Mouse (Mus musculus) heart, embryonic 10.5 days (tissue): ENCODE data around the gene Mfsd5. TPM values are rescaled to one million over a fixed set of nuclear protein-coding genes. Genes with fewer than 3 reads are reported as not detected.

ENCODE experiments used
- DNase-seq: peaks from one replicate; pipeline ENCODE4 v3.0.0-alpha.2; 2017; ENCODE audit warnings: low spot score
- H3K27ac ChIP-seq: fragments of 300-500 bp; sonication (generic); 2 replicates; pipeline ENCODE4 v1.5.1; 2016; ENCODE audit warnings: mild to moderate bottlenecking
- H3K27me3 ChIP-seq: fragments of 300-500 bp; sonication (generic); 2 replicates; pipeline ENCODE4 v1.6.1; 2016; ENCODE audit warnings: mild to moderate bottlenecking; ENCODE audit not compliant: poor library complexity, insufficient read depth, severe bottlenecking
- H3K36me3 ChIP-seq: fragments of 300-500 bp; sonication (generic); 2 replicates; pipeline ENCODE4 v1.6.1; 2016; ENCODE audit warnings: mild to moderate bottlenecking, moderate library complexity
- H3K4me1 ChIP-seq: fragments of 300-500 bp; sonication (generic); 2 replicates; pipeline ENCODE4 v1.6.1; 2016; ENCODE audit warnings: mild to moderate bottlenecking
- H3K4me3 ChIP-seq: fragments of 300-500 bp; sonication (generic); 2 replicates; pipeline ENCODE4 v1.5.1; 2016; ENCODE audit warnings: mild to moderate bottlenecking, moderate library complexity
- H3K9me3 ChIP-seq: fragments of 300-500 bp; sonication (generic); 2 replicates; pipeline ENCODE4 v1.6.1; 2016; ENCODE audit warnings: mild to moderate bottlenecking, moderate library complexity
- WGBS: fragments of 180-500 bp; shearing (Covaris S2); methylation state at CpG from one replicate; pipeline ENCODE4 v1.1.7; 2016; 5-methylcytosine and 5-hydroxymethylcytosine counted together
- polyA plus RNA-seq: library from polyadenylated mRNA; unstranded; fragments of >200 nt; fragmentation: Nextera tagmentation; extraction: Ambion mirVana; gene quantifications from 2 replicates; pipeline ENCODE4 v1.2.1, GENCODE M21; 2016

The Mfsd5 gene
- polyA plus RNA-seq, 1 experiment from 2014 or later: 63.4 TPM

DNA sequence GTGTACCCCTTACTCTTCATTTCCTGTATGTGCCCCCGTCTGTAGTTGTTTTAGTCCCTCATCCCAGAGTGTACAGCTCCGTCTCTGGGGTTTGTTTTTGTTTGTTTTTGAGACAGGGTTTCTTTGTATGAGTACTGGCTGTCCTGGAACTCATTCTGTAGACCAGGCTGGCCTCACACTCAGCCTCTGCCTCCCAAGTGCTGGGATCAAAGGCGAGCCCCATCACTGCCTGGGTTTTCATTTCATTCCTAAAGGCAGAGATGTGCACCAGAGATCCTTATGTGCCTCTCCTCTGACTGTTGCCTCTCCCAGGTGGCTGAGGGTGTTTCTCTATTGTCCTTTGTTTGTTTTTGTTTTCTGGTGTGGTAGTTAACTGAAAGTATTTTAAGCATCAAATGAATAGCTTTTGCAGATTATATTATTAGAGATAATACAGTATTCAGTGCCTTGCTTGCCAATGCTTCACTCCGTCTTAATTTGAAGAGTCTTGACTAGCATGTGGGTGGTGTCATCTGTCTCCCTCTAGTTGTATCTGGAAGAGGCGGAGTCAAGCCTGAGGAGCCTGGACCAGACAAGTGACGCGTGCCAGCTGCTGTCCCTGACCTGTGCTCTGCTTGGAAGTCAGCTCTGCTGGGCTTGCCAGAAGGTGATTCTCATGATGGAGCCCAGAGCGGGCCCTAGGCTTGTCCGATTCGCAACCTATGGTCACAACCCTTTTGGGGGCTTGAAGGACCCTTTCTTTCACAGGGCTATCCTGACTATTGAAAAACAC lies 31.0 kb downstream of the Mfsd5 start:
- DNase-seq: no peak
- WGBS: 61% methylated on average over 10 of the region's 10 CpGs
- no peaks in the 10 kb centered on the region for H3K9me3 ChIP-seq
- H3K27ac ChIP-seq: no peak overlapping the region
- peaks cover 93% of the 10 kb centered on the region for H3K36me3 ChIP-seq
- H3K27me3 ChIP-seq: no peaks in the 10 kb centered on the region
- no peak overlapping the region for H3K4me3 ChIP-seq
- H3K4me1 ChIP-seq: no peaks in the 10 kb centered on the region

DNA sequence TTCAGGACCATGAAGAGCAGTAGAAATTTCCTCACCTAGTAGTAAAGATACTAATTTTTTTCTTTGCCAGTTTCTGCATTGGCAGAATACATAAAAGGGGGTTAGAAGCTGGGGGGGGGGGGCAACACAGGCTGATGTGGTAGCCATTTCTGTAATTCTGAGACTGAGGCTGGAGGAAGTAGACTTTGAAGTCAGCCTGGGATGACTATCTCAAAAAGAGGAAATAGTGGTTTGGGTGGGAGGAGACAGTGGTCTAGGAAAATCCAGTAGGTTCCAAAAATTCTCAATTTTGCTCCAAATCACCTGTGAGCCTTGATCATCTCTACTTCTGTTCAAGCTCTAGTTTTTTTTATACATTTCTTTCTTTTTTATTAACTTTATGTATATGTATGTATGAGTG lies 32.2 kb downstream of the Mfsd5 start:
- Histone ChIP-seq H3K9me3 (no peaks in the 10 kb centered on the region), H3K27ac (no peak overlapping the region), H3K36me3 (peaks cover 93% of the 10 kb centered on the region), H3K4me3 (no peak overlapping the region), H3K27me3 (no peaks in the 10 kb centered on the region), H3K4me1 (no peaks in the 10 kb centered on the region)
- no peak for DNase-seq

DNA sequence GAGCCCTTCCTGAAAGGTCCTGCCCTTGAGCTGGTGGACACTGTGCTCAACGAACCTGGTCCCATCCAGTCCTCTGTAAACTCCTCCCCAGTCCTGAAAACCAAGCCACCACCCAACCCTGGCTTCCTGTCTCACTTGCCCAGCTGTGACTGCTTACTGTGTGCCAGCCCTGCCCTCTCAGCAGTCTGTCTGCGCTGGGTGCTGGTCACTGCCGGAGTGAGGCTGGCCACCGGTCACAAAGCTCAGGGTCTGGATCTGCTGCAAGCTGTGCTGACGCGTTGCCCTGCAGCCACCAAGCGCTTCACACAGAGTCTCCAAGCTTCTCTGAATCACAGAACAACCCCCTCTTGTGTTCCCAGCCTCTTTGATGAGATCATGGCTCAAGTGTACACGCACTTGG lies 36.0 kb downstream of the Mfsd5 start:
- peaks cover 88% of the 10 kb centered on the region for H3K36me3 ChIP-seq
- 92% methylated on average over 8 of the region's 8 CpGs for WGBS
- no peaks in the 10 kb centered on the region for H3K4me1 ChIP-seq
- no peaks in the 10 kb centered on the region for H3K27me3 ChIP-seq
- H3K9me3 ChIP-seq: no peaks in the 10 kb centered on the region
- no peak overlapping the region for H3K4me3 ChIP-seq
- H3K27ac ChIP-seq: no peak overlapping the region
- no peak for DNase-seq

DNA sequence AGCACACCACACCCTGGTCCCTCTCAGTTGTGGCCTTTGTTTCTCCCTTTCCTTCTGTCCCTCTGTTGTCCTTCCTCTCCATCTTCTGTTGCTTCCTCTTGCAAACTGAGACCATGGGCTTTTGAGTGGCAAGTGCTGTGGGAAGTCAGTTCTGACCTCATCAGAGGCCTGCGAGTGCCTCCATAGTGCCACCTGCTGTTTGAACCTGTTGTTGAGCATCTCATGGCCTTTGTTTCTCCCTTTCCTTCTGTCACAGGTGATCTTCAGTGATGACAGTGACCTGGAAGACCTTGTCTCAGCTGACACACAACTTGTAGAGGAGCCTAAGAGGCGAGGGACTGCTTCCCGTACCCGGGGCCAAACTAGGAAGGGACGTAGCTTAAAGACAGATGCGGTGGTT lies 37.0 kb downstream of the Mfsd5 start:
- H3K4me3 ChIP-seq: no peak overlapping the region
- no peak for DNase-seq
- H3K36me3 ChIP-seq: peaks cover 91% of the 10 kb centered on the region
- H3K27ac ChIP-seq: no peak overlapping the region
- H3K27me3 ChIP-seq: no peaks in the 10 kb centered on the region
- 87% methylated on average over 6 of the region's 6 CpGs for WGBS
- H3K4me1 ChIP-seq: no peaks in the 10 kb centered on the region
- no peaks in the 10 kb centered on the region for H3K9me3 ChIP-seq

DNA sequence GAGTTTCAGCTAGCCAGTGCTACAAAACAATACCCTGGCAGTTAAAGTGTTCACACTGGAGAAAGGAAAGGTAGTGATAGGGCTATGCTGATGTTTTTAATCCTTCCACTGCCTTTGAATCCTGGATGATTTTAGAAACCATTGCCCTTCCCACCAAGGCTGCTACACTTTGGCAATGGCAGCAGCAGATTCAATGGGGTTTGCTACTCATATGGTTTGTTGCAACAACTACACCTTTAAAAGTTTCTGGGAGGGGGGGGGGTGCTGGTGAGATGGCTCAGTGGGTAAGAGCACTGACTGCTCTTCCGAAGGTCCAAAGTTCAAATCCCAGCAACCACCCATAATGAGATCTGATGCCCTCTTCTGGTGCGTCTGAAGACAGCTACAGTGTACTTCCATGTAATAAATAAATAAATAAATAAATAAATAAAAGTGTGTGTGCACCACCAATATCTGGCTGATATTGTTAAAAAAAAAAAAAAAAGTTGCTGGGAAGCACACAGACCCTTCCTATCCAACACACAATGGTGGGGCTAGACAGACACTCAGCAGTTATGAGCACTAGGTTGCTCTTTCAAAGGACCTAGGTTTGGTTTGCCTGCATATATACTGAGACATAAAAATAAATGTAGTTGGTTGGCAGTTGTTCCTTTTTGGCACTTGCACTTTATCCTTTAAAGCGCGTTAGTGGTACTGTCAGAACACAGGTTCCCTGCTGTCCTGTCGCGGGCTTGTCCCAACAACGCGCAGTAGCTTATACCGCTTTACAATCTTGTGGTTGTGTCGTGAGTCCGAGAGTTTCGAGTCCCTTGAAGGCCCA lies 45.6 kb downstream of the Mfsd5 start:
- Histone ChIP-seq H3K9me3 (no peaks in the 10 kb centered on the region), H3K4me1 (peaks cover 8% of the 10 kb centered on the region; the same call in 1 of the 2 replicates), H3K27ac (no peak overlapping the region), H3K36me3 (peaks cover 63% of the 10 kb centered on the region), H3K27me3 (no peaks in the 10 kb centered on the region), H3K4me3 (peak overlapping the region; percentile 4)
- WGBS: 68% methylated on average over 12 of the region's 12 CpGs
- DNase-seq: no peak

DNA sequence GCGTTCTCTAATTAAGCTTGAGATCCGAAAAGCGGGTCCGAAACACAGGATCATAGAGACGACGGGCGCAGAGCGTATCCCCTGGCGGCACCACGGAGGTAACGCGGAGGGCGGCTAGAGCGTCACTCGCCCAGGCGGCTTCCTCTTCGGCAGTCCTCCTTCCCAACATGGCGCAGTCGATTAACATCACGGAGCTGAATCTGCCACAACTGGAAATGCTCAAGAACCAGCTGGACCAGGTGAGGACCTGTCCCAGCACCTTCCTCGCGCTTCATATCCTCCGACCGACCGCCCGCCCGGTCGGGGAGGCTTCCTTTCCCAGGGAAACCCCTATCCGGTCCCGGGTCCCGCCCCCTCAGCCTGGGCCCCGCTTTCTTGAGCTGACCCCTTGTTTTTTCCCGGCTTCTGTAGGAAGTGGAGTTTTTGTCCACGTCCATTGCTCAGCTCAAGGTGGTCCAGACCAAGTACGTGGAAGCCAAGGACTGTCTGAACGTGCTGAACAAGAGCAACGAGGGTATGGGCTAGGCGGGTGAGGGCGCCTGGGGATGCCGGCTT lies 46.8 kb downstream of the Mfsd5 start, which contains the start of gene Pfdn5:
Pfdn5 (plus strand) TSS at position 95 of the 555 bp plus-strand sequence.
- under 1% methylated on average over 40 of the region's 40 CpGs for WGBS
- H3K36me3 ChIP-seq: peaks cover 60% of the 10 kb centered on the region

DNA sequence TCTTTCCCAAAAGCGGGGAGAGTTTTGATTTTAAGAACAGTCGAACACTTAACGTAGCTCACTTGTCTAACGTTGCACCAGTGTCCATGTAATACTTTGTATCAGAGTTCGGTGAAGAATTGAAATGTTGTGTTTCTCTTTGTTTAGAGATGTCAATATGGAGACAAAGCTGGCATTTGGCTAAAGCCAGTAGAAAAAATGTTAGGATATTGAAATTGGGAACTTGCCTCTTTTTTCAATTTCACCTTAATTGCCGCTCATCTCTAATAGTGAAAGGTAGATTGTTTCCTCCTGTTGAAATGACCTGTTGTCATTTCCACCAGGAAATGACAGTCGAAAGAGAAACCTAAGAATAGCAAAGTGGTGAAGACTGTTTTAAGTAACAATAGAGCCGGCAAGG lies 47.6 kb downstream of the Mfsd5 start:
- H3K36me3 ChIP-seq: peaks cover 52% of the 10 kb centered on the region
- H3K9me3 ChIP-seq: no peaks in the 10 kb centered on the region
- DNase-seq: no peak
- H3K4me1 ChIP-seq: peaks cover 12% of the 10 kb centered on the region
- H3K27ac ChIP-seq: 0 out of 2 replicates have a peak overlapping the region, but pooled peaks have one; percentile 94
- H3K27me3 ChIP-seq: no peaks in the 10 kb centered on the region
- 61% methylated on average over 8 of the region's 8 CpGs for WGBS
- H3K4me3 ChIP-seq: peak overlapping the region; percentile 75

More for the DNA sequence above, 46.8 kb downstream of the Mfsd5 start, which contains the start of gene Pfdn5:
- H3K27ac ChIP-seq: peak within 1 kb of the TSS; percentile 94
- peak within 1 kb of the TSS; percentile 75 for H3K4me3 ChIP-seq
- H3K4me1 ChIP-seq: peaks cover 8% of the 10 kb centered on the region; the same call in 1 of the 2 replicates
- peak; percentile 91 for DNase-seq
- no peaks in the 10 kb centered on the region for H3K9me3 ChIP-seq
- H3K27me3 ChIP-seq: no peaks in the 10 kb centered on the region

Other genes starting within 250 kb of the Mfsd5 start
- gene Eif4b, start 205.7 kb upstream of the Mfsd5 start, polyA plus RNA-seq: 85.5 and 99.6 TPM in 2 replicates
- 19.8 and 19.9 TPM in 2 replicates for gene Tns2, start 179.0 kb upstream of the Mfsd5 start, polyA plus RNA-seq
- 19.0 and 19.4 TPM in 2 replicates for gene Spryd3, start 143.2 kb upstream of the Mfsd5 start, polyA plus RNA-seq
- gene Igfbp6, start 135.1 kb upstream of the Mfsd5 start, polyA plus RNA-seq: 0.64 and 0.67 TPM in 2 replicates
- gene Soat2, start 128.9 kb upstream of the Mfsd5 start, polyA plus RNA-seq: 2.0 and 7.9 TPM in 2 replicates
- gene Zfp740, start 76.2 kb upstream of the Mfsd5 start, polyA plus RNA-seq: 35.7 and 50.1 TPM in 2 replicates
- gene Csad, start 74.7 kb upstream of the Mfsd5 start, polyA plus RNA-seq: 36.1 and 41.0 TPM in 2 replicates
- 0.22 and 1.5 TPM in 2 replicates for gene Itgb7, start 47.5 kb upstream of the Mfsd5 start, polyA plus RNA-seq
- gene Rarg, start 21.9 kb upstream of the Mfsd5 start, polyA plus RNA-seq: 11.3 and 17.3 TPM in 2 replicates
- gene Gm9918, start 8.9 kb upstream of the Mfsd5 start, polyA plus RNA-seq: 0.23 TPM in 1 of 2 replicates, not detected in the other
- gene Espl1, start 16.8 kb downstream of the Mfsd5 start, polyA plus RNA-seq: 35.8 and 40.9 TPM in 2 replicates
- 260 and 282 TPM in 2 replicates for gene Pfdn5, start 46.7 kb downstream of the Mfsd5 start, polyA plus RNA-seq
- gene Myg1, start 52.3 kb downstream of the Mfsd5 start, polyA plus RNA-seq: 80.5 and 94.3 TPM in 2 replicates
- 87.7 and 96.4 TPM in 2 replicates for gene Aaas, start 71.3 kb downstream of the Mfsd5 start, polyA plus RNA-seq
- gene Sp7, start 87.7 kb downstream of the Mfsd5 start, polyA plus RNA-seq: 0.37 and 1.5 TPM in 2 replicates
- 5.7 and 7.6 TPM in 2 replicates for gene Sp1, start 126.7 kb downstream of the Mfsd5 start, polyA plus RNA-seq
- 1.6 and 2.4 TPM in 2 replicates for gene Amhr2, start 165.9 kb downstream of the Mfsd5 start, polyA plus RNA-seq
- gene Prr13, start 179.6 kb downstream of the Mfsd5 start, polyA plus RNA-seq: 82.8 and 101 TPM in 2 replicates
- gene Pcbp2, start 191.1 kb downstream of the Mfsd5 start, polyA plus RNA-seq: 143 and 183 TPM in 2 replicates
- not detected in 2 replicates for gene Gm10337, start 224.3 kb downstream of the Mfsd5 start, polyA plus RNA-seq
- gene Map3k12, start 237.6 kb downstream of the Mfsd5 start, polyA plus RNA-seq: 17.9 and 19.7 TPM in 2 replicates
- gene Tarbp2, start 238.7 kb downstream of the Mfsd5 start, polyA plus RNA-seq: 127 and 140 TPM in 2 replicates
- 0.88 and 0.99 TPM in 2 replicates for gene Npff, start 245.5 kb downstream of the Mfsd5 start, polyA plus RNA-seq